Comparison of ENCODE assay signal across 9 mouse cellular contexts in genomic region chr17:48512614-48513281, GRCm38 (mm10). TPM values are rescaled to one million over a fixed set of nuclear protein-coding genes. Genes with fewer than 3 reads are reported as not detected.
DNase-seq lines count a peak whose midpoint lies in the region; ATAC-seq lines count a peak whose summit lies in the region.
"Had no signal": no experiment of that assay in that cellular context is flagged by ENCODE, and none has a peak within 500 bp of the region (broad histone marks: within the 10 kb centered on the region; RNA-seq: fewer than 3 reads in every experiment).

No protein-coding gene starts in this region.

- H3K36me3 ChIP-seq in embryonic facial prominence, embryonic 14.5 days (ENCODE audit: control insufficient read depth, insufficient read depth, low read length) = no peaks in the 10 kb centered on the region
- H3K36me3 ChIP-seq in neural tube, embryonic 14.5 days (ENCODE audit: control insufficient read depth, insufficient read depth, low read length) = no peaks in the 10 kb centered on the region

- H3K4me3 ChIP-seq in embryonic facial prominence, embryonic 14.5 days (ENCODE audit: low read depth, low read length) = no peak overlapping the region
- H3K4me3 ChIP-seq in neural tube, embryonic 14.5 days (ENCODE audit: low read depth, low read length) = no peak overlapping the region
- H3K4me3 ChIP-seq: myocyte had no signal

- H3K4me2 ChIP-seq in embryonic facial prominence, embryonic 14.5 days (ENCODE audit: low read depth, low read length) = no peak overlapping the region
- H3K4me2 ChIP-seq in neural tube, embryonic 14.5 days (ENCODE audit: low read depth, low read length) = peak overlapping the region; percentile 14; the same call in 1 of the 2 replicates

- no peak overlapping the region for H3K9ac ChIP-seq in embryonic facial prominence, embryonic 14.5 days (ENCODE audit: low read depth, low read length)
- no peak overlapping the region for H3K9ac ChIP-seq in neural tube, embryonic 14.5 days (replicated peaks; ENCODE audit: low read depth, low read length)

- H3K9me3 ChIP-seq in embryonic facial prominence, embryonic 14.5 days (ENCODE audit: control insufficient read depth, low read length) = no peaks in the 10 kb centered on the region
- H3K9me3 ChIP-seq in neural tube, embryonic 14.5 days (ENCODE audit: control insufficient read depth, low read length) = no peaks in the 10 kb centered on the region

- no peaks in the 10 kb centered on the region for H3K4me1 ChIP-seq in embryonic facial prominence, embryonic 14.5 days (ENCODE audit: control insufficient read depth, insufficient read depth, low read length)
- 0 out of 2 replicates have a peak, but pooled peaks cover 3% of the 10 kb centered on the region for H3K4me1 ChIP-seq in neural tube, embryonic 14.5 days (ENCODE audit: control insufficient read depth, insufficient read depth, low read length)

- H3K27me3 ChIP-seq in embryonic facial prominence, embryonic 14.5 days (replicated peaks; ENCODE audit: control insufficient read depth, insufficient read depth, low read length) = no peaks in the 10 kb centered on the region
- no peaks in the 10 kb centered on the region for H3K27me3 ChIP-seq in neural tube, embryonic 14.5 days (ENCODE audit: control insufficient read depth, insufficient read depth, low read length)

- H3K27ac ChIP-seq in embryonic facial prominence, embryonic 14.5 days (replicated peaks; ENCODE audit: low read depth, low read length) = no peak overlapping the region
- no peak overlapping the region for H3K27ac ChIP-seq in neural tube, embryonic 14.5 days (ENCODE audit: low read depth, low read length)

- ATAC-seq in embryonic facial prominence, embryonic 14.5 days (ENCODE audit: low read depth) = peak; percentile 76
- peak; percentile 95 for ATAC-seq in neural tube, embryonic 14.5 days (ENCODE audit: low read depth)

- WGBS in embryonic facial prominence, embryonic 14.5 days = 36% methylated on average over 18 of the region's 18 CpGs
- 26% methylated on average over 18 of the region's 18 CpGs for WGBS in neural tube, embryonic 14.5 days

- DNase-seq in heart, adult 11 months = peak; percentile 55
- no peak for DNase-seq in heart, adult 9 months (ENCODE audit: low spot score in 2 of 2)
- peak; percentile 33 for DNase-seq in embryonic facial prominence, embryonic 14.5 days (ENCODE audit: low spot score)
- DNase-seq in kidney, postnatal 4 days = peak; percentile 28 to 38
- no peak for DNase-seq in MN1 (ENCODE audit: low spot score)
- DNase-seq in gastrocnemius, postnatal 4 days (ENCODE audit: low spot score in 2 of 2) = no peak
- no peak for DNase-seq in cerebellum, postnatal 36 days

RNA-seq across cellular contexts. Expression of gene Unc5cl, which starts 58.0 kb away (rescaled TPM):
- polyA plus RNA-seq in embryonic facial prominence, embryonic 14.5 days (2014; fragmentation: Nextera tagmentation; extraction: Ambion mirVana) = 0.08 and 0.13 TPM in 2 replicates
- 0.31 TPM in 1 of 2 replicates, not detected in the other for polyA plus RNA-seq in neural tube, embryonic 14.5 days (2014; fragmentation: Nextera tagmentation; extraction: Ambion mirVana)
- not detected for total RNA-seq in gastrocnemius, postnatal 4 days (2021)
- polyA plus RNA-seq: myocyte had no signal

Comparison
In these comparisons a context has a peak if more than half of its experiments do, and no peak if none do; other contexts are left out.
1. DNase-seq: peak in heart, adult 11 months (single experiment), embryonic facial prominence, embryonic 14.5 days (single experiment) and kidney, postnatal 4 days (2 of 2); none in heart, adult 9 months (0 of 2), MN1 (single experiment), gastrocnemius, postnatal 4 days (0 of 2) and cerebellum, postnatal 36 days (0 of 2).